Mouse (Mus musculus) cerebellum, adult 2 months (tissue): ENCODE data around the gene Ccdc113. TPM values are rescaled to one million over a fixed set of nuclear protein-coding genes. Genes with fewer than 3 reads are reported as not detected.
A peak's percentile ranks its signal among the peaks of the same experiment; 100 is the strongest.
"Not testable (repeated sequence)": the region's sequence is repeated elsewhere in the genome, so short reads cannot be mapped to it uniquely, and the experiment has no call there.

Experiments
- DNase-seq, 2 experiments: peaks; one replicate each; pipeline ENCODE4 v3.0.0; 2021
- H3K27ac ChIP-seq: fragments of 200-500 bp; 2 replicates; pipeline ENCODE4 v1.5.1; 2012; ENCODE audit warnings: low read length, control low read depth, inconsistent platforms; ENCODE audit not compliant: insufficient read depth
- H3K27me3 ChIP-seq: fragments of 200-500 bp; 2 replicates; pipeline ENCODE4 v1.6.1; 2012; ENCODE audit warnings: inconsistent platforms, mild to moderate bottlenecking, low read length, moderate library complexity; ENCODE audit not compliant: control insufficient read depth, insufficient read depth
- H3K4me1 ChIP-seq: fragments of 200-500 bp; 2 replicates; pipeline ENCODE4 v1.6.1; 2011; ENCODE audit warnings: low read length; ENCODE audit not compliant: control insufficient read depth, insufficient read depth
- H3K4me3 ChIP-seq: fragments of 200-500 bp; replicated peaks from 2 replicates; pipeline ENCODE3; 2011; ENCODE audit warnings: mild to moderate bottlenecking, low read depth, low read length, control low read depth; ENCODE audit not compliant: insufficient read depth
- CTCF ChIP-seq: fragments of 200-500 bp; IDR thresholded peaks from 2 replicates; pipeline ENCODE4 v1.5.1; 2011; ENCODE audit warnings: low read depth, mild to moderate bottlenecking, control low read depth, low read length, moderate library complexity, borderline replicate concordance; ENCODE audit not compliant: insufficient read depth
- POLR2A ChIP-seq: fragments of 200-500 bp; IDR thresholded peaks from 2 replicates; pipeline ENCODE4 v1.6.1; 2011; ENCODE audit warnings: low read length, control low read depth, borderline replicate concordance; ENCODE audit not compliant: insufficient read depth
- WGBS: fragments of 180-500 bp; shearing (Covaris S2); methylation state at CpG from one replicate; pipeline ENCODE4 v1.1.7; 2018; 5-methylcytosine and 5-hydroxymethylcytosine counted together
- polyA plus RNA-seq: library from polyadenylated mRNA; depleted of rRNA; stranded (reverse); fragments of >200 nt; gene quantifications from 2 replicates; pipeline ENCODE4 v1.2.3, GENCODE M21; 2012; rRNA removed

Gene Ccdc113
- polyA plus RNA-seq, 1 experiment: 1.1 TPM

GRCm38 (mm10) chr8:95593439-95594393 lies 59.8 kb downstream of the Ccdc113 start:
- 91% methylated on average over 7 of the region's 7 CpGs for WGBS
- Histone ChIP-seq H3K27ac (no peak overlapping the region), H3K27me3 (no peaks in the 10 kb centered on the region), H3K4me1 (no peaks in the 10 kb centered on the region), H3K4me3 (no peak overlapping the region)
- no peak for TF ChIP-seq POLR2A
- TF ChIP-seq CTCF: no peak
- no peak for DNase-seq

- WGBS: 83% methylated on average over 14 of the region's 14 CpGs
- no peaks in the 10 kb centered on the region for H3K4me1 ChIP-seq
Measured at GRCm38 (mm10) chr8:95595131-95595530, 61.2 kb downstream of the Ccdc113 start.

GRCm38 (mm10) chr8:95596841-95597241 lies 63.0 kb downstream of the Ccdc113 start:
- no peaks in the 10 kb centered on the region for H3K4me1 ChIP-seq

More at GRCm38 (mm10) chr8:95595131-95595530, 61.2 kb downstream of the Ccdc113 start:
- Histone ChIP-seq H3K27me3 (no peaks in the 10 kb centered on the region), H3K27ac (no peak overlapping the region), H3K4me3 (no peak overlapping the region)
- TF ChIP-seq CTCF (no peak), POLR2A (no peak)
- no peak for DNase-seq

GRCm38 (mm10) chr8:95599861-95600260 lies 66.0 kb downstream of the Ccdc113 start:
- DNase-seq: peak; percentile 34 to 70
- 8% methylated on average over 11 of the region's 11 CpGs for WGBS
- H3K27me3 ChIP-seq: no peaks in the 10 kb centered on the region; the same call in 1 of the 2 replicates
- H3K4me3 ChIP-seq: peak overlapping the region; percentile 43
- no peak overlapping the region for H3K27ac ChIP-seq
- H3K4me1 ChIP-seq: no peaks in the 10 kb centered on the region
- peak; percentile 78 for TF ChIP-seq CTCF
- TF ChIP-seq POLR2A: no peak

More at GRCm38 (mm10) chr8:95596841-95597241, 63.0 kb downstream of the Ccdc113 start:
- 60% methylated on average over 4 of the region's 4 CpGs for WGBS
- no peak overlapping the region for H3K27ac ChIP-seq
- H3K4me3 ChIP-seq: no peak overlapping the region
- TF ChIP-seq POLR2A: no peak
- TF ChIP-seq CTCF: no peak
- no peaks in the 10 kb centered on the region for H3K27me3 ChIP-seq
- DNase-seq: no peak

- H3K4me1 ChIP-seq: no peaks in the 10 kb centered on the region
- no peaks in the 10 kb centered on the region; the same call in 1 of the 2 replicates for H3K27me3 ChIP-seq
- no peak for DNase-seq
- no peak overlapping the region for H3K4me3 ChIP-seq
- 74% methylated on average over 15 of the region's 15 CpGs for WGBS
- H3K27ac ChIP-seq: no peak overlapping the region
- TF ChIP-seq POLR2A (no peak), CTCF (no peak)
Measured at GRCm38 (mm10) chr8:95601306-95601705, 67.4 kb downstream of the Ccdc113 start.

- Histone ChIP-seq H3K4me1 (no peaks in the 10 kb centered on the region), H3K27ac (no peak overlapping the region), H3K4me3 (no peak overlapping the region), H3K27me3 (no peaks in the 10 kb centered on the region; the same call in 1 of the 2 replicates)
- WGBS: 76% methylated on average over 2 of the region's 2 CpGs
- TF ChIP-seq CTCF (no peak), POLR2A (no peak)
- DNase-seq: no peak
Measured at GRCm38 (mm10) chr8:95602168-95602567, 68.3 kb downstream of the Ccdc113 start.

- WGBS: 11% methylated on average over 4 of the region's 5 CpGs
- H3K27ac ChIP-seq, H3K27me3 ChIP-seq, H3K4me3 ChIP-seq, H3K4me1 ChIP-seq, DNase-seq: not testable (repeated sequence)
Measured at GRCm38 (mm10) chr8:95606509-95606908, 72.6 kb downstream of the Ccdc113 start.

GRCm38 (mm10) chr8:95607210-95607609 lies 73.3 kb downstream of the Ccdc113 start:
- Histone ChIP-seq H3K4me3 (no peak overlapping the region), H3K27me3 (no peaks in the 10 kb centered on the region; the same call in 1 of the 2 replicates), H3K4me1 (no peaks in the 10 kb centered on the region), H3K27ac (no peak overlapping the region)
- WGBS: 15% methylated on average over 9 of the region's 9 CpGs
- DNase-seq: peak in 1 of 2 experiments; percentile 4
- TF ChIP-seq POLR2A: no peak
- TF ChIP-seq CTCF: no peak

Other genes starting within 250 kb of the Ccdc113 start
- 0.41 and 0.54 TPM in 2 replicates for gene Cngb1, start 227.5 kb upstream of the Ccdc113 start, polyA plus RNA-seq
- 0.18 and 0.89 TPM in 2 replicates for gene Tepp, start 223.5 kb upstream of the Ccdc113 start, polyA plus RNA-seq
- 11.0 and 11.6 TPM in 2 replicates for gene Zfp319, start 202.1 kb upstream of the Ccdc113 start, polyA plus RNA-seq
- gene Usb1, start 201.8 kb upstream of the Ccdc113 start, polyA plus RNA-seq: 12.4 and 14.2 TPM in 2 replicates
- gene Mmp15, start 181.8 kb upstream of the Ccdc113 start, polyA plus RNA-seq: 10.6 and 12.1 TPM in 2 replicates
- 76.0 and 76.1 TPM in 2 replicates for gene Cfap20, start 99.2 kb upstream of the Ccdc113 start, polyA plus RNA-seq
- gene Csnk2a2, start 44.0 kb upstream of the Ccdc113 start, polyA plus RNA-seq: 37.6 and 38.2 TPM in 2 replicates
- gene Prss54, start 42.3 kb downstream of the Ccdc113 start, polyA plus RNA-seq: not detected in 2 replicates
- gene Gins3, start 99.4 kb downstream of the Ccdc113 start, polyA plus RNA-seq: 3.0 and 3.2 TPM in 2 replicates
- gene Ndrg4, start 142.9 kb downstream of the Ccdc113 start, polyA plus RNA-seq: 1,847 and 1,940 TPM in 2 replicates
- gene Setd6, start 181.8 kb downstream of the Ccdc113 start, polyA plus RNA-seq: 26.7 and 27.8 TPM in 2 replicates